Mouse (Mus musculus) mouse trophoblast stem cell (cell line): ENCODE measurements around the gene Rela.

Source experiments
- in situ Hi-C, 2 experiments: fragments of 300-500 bp; cut with MseI, MboI; formaldehyde crosslinking; loops; 2 replicates in 1 of 2; 3 replicates in 1 of 2; pipeline ENCODE4 v1.15.1; 2025

The Rela gene

DNA sequence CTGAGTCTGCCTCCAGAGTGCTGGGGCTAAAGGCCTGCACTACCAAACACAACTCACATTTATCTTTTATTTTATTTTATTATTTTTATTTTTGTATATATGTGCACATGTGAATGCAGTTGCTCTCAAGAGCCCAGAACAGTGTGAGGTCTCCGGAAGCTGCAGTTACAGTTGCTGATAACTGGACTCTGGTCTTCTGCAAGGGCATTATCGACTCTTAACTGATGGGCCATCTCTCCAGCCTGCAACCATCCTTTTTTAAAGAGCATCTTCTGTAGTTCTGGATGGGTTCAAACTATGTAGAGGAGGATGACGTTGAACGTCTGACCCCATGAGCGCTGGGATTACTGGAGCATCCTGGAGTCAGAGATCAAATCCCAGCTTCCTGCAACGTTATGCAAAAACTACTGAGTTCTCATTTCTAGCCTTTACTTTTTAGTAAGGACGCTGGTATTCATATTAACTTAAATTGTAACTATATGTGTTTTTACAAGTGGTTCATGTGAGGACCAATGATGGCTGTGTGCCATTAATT is 1.2 kb upstream of the Rela start:
- in situ Hi-C loops: no loop called here

GRCm38 (mm10) chr19:5636571-5637041 is 677 bp upstream of the Rela start:
- in situ Hi-C loops: no loop called here

DNA sequence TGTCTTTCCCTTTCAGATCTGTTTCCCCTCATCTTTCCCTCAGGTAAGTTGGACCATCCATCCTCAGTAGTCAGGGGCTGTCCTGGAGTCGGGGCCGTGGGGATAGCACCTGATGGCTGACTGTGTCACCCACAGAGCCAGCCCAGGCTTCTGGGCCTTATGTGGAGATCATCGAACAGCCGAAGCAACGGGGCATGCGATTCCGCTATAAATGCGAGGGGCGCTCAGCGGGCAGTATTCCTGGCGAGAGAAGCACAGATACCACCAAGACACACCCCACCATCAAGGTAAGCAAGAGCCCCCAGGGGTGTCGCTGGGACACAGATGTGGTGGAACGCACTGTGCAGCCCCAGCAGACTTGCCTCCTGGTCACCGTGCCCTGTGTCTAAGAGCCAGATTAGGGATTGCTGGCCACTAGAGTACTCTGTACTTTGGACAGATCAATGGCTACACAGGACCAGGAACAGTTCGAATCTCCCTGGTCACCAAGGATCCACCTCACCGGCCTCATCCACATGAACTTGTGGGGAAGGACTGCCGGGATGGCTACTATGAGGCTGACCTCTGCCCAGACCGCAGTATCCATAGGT is 1.2 kb downstream of the Rela start:
- in situ Hi-C loops: no loop called here

- in situ Hi-C loops: no loop called here
Measured at GRCm38 (mm10) chr19:5640339-5640738, 3.1 kb downstream of the Rela start.

GRCm38 (mm10) chr19:5641021-5641420 is 3.7 kb downstream of the Rela start:
- in situ Hi-C loops: no loop called here

DNA sequence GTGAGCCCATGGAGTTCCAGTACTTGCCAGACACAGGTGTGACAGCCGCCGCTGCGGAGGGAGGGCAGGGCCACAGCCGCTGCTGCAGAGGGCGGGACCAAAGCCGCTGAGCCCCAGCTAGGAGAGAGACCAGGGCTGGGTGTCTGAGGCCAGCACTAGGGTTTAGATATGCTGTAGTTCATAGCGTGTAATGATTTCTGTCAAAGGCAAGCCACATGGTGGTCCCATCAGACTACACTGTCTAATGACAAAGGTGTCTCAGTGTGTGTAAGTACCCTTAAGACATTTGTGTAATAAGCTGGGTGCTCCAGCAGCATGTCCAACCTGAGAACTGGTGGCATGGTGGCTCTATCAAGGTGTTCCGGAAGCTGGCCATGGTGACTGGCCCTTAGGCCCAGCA is 4.4 kb downstream of the Rela start:
- in situ Hi-C loops: no loop called here

GRCm38 (mm10) chr19:5645280-5645679 is 8.0 kb downstream of the Rela start:
- in situ Hi-C loops: no loop called here

- in situ Hi-C loops: no loop called here
Measured at GRCm38 (mm10) chr19:5646731-5647330, 9.5 kb downstream of the Rela start.

GRCm38 (mm10) chr19:5647791-5648190 is 10.5 kb downstream of the Rela start:
- in situ Hi-C loops: no loop called here

GRCm38 (mm10) chr19:5648401-5649297 is 11.4 kb downstream of the Rela start:
- in situ Hi-C loops: no loop called here

GRCm38 (mm10) chr19:5649298-5649741 is 12.0 kb downstream of the Rela start:
- in situ Hi-C loops: no loop called here

GRCm38 (mm10) chr19:5651502-5652274 is 14.4 kb downstream of the Rela start:
- in situ Hi-C loops: no loop called here

GRCm38 (mm10) chr19:5652570-5652969 is 15.3 kb downstream of the Rela start:
- in situ Hi-C loops: no loop called here

DNA sequence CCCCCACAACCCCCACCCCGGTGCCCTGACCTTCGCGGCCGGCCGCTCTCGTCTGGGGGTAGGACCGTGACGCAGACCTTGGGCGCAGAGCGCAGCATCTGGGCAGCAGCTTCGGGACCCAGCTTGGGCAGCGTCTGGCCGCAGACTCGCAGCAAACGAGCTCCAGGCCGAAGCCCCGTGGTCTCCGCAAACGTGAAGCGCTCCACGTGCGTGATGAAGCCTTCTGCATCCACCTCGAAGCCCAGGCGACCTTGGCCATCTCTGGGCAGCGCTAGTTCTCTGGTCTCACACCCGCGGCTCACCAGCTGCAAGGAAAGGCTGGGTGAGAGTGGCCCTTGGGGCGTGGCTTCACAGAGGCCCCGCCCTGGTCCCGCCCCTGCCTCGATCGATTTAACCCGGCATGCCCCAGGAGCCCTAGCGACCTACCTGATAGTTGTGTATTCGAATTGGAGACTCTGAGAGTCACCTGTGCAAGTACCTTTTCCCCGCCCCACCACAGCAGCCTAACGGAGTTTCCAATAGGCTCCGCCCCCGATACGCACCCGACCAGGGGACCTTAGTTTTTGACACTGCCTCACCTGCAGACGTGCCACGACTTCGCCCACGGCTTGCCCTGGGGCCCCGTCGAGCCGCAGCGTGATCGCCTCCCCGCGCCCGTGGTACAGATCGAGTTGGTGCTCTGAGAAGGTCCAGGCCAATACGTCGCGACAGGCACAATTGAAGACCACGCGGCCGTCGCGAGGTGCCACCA is 16.9 kb downstream of the Rela start:
- in situ Hi-C loops: no loop called here

DNA sequence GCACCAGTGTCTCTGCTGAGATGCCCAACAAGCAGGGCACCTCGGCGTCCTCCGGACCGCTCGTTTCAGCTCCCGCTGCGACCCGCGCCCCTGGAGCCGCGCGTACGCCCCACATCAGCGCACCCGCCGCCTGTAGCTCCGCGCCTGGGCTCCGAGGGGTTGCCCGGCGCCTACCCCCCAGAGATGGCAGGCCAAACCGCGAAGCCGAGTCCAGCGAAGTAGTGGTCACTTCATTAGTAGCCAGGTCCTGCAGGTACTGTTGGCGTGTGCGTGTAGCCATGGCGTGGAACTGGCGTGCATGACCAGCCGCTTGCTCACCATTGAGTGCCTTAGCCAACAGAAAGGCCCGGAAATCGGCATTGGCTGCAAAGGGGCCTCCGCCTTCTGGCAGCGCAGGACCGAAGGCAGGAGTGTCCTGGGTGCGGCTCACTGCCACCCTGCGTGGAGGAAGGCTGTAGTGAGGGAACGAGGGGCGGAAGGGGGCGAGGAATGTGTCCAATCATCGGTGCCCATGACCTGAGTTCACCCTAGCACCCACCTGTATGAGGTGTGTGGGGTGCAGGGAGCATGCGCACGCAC is 17.5 kb downstream of the Rela start:
- in situ Hi-C loops: no loop called here

DNA sequence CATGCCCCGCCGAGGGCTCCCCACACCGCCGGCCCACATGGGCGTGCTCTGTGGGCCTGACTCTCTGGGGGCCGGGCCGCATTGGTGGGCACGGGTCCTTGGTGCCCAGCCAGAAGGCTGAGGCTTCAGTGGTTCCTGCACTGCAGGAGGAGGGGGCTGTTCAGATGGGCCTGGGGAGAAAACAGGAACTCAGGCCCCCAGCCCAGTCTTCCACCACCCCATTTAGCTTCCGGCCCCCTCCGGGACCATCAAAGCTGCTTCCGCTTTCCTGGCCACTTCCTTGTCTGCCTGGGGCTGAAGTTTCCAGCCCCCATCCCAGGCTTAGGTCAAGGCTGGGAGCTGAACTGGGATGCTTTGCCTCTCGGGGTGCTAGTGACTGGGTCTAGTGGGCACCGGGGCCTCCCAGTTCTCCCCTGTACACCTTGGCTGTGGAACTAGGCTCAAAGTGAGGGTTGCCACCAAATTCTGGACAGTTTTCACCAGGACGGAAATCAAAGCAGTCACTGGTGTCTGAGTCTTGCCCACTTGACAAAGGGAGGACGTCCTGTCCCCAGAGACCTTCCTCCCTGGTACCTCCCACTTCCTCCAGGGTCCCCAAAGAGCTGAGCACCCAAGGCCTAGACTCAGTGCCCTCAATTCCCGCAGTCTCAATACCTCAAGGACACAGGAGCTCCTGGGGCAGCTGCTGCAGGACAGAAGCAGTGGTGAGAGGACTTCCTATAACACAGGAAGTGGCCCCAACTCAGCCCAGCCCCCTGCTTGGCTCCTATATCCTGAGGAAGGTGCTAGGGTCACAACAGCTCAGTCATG is 23.9 kb downstream of the Rela start:
- in situ Hi-C loops: no loop called here

GRCm38 (mm10) chr19:5662310-5662709 is 25.0 kb downstream of the Rela start:
- in situ Hi-C loops: no loop called here

GRCm38 (mm10) chr19:5662981-5663913 is 26.0 kb downstream of the Rela start, which contains the start of gene Sipa1:
TSS of gene Sipa1 (minus strand) at chr19:5663707.
- in situ Hi-C loops: no loop called here
